Mouse (Mus musculus): Measurements from ENCODE around the gene Smim17. TPM values are rescaled to one million over a fixed set of nuclear protein-coding genes. Genes with fewer than 3 reads are reported as not detected.

Smim17 gene
- polyA plus RNA-seq, 1 experiment: not detected

- no peak for TF ChIP-seq POLR2A (IDR thresholded peaks at IDR 0.05; ENCODE audit: low read depth, low read length)
- Histone ChIP-seq H3K27ac (ENCODE audit: insufficient read depth, low read length) (no peak overlapping the region), H3K4me3 (ENCODE audit: insufficient read depth, low read length) (no peak overlapping the region), H3K4me1 (ENCODE audit: control insufficient read depth, insufficient read depth, low read length) (no peaks in the 10 kb centered on the region)
Measured at GRCm38 (mm10) chr7:6414626-6415441, 16.3 kb downstream of the Smim17 start.

GRCm38 (mm10) chr7:6415442-6415787 is 16.9 kb downstream of the Smim17 start:
- H3K4me3 ChIP-seq (ENCODE audit: insufficient read depth, low read length): no peak overlapping the region
- TF ChIP-seq POLR2A (IDR thresholded peaks at IDR 0.05; ENCODE audit: low read depth, low read length) (no peak), CTCF (IDR thresholded peaks at IDR 0.05; ENCODE audit: borderline replicate concordance, insufficient read depth, low read length) (no peak)
- no peaks in the 10 kb centered on the region for H3K4me1 ChIP-seq (ENCODE audit: control insufficient read depth, insufficient read depth, low read length)
- no peak overlapping the region for H3K27ac ChIP-seq (ENCODE audit: insufficient read depth, low read length)

- H3K4me1 ChIP-seq (ENCODE audit: control insufficient read depth, insufficient read depth, low read length): no peaks in the 10 kb centered on the region
- no peak overlapping the region for H3K4me3 ChIP-seq (ENCODE audit: insufficient read depth, low read length)
- TF ChIP-seq CTCF (IDR thresholded peaks at IDR 0.05; ENCODE audit: borderline replicate concordance, insufficient read depth, low read length) (no peak), POLR2A (IDR thresholded peaks at IDR 0.05; ENCODE audit: low read depth, low read length) (no peak)
- no peak overlapping the region for H3K27ac ChIP-seq (ENCODE audit: insufficient read depth, low read length)
Measured at GRCm38 (mm10) chr7:6419894-6420293, 21.4 kb downstream of the Smim17 start.

GRCm38 (mm10) chr7:6429381-6429780 is 30.9 kb downstream of the Smim17 start:
- H3K4me3 ChIP-seq (ENCODE audit: insufficient read depth, low read length): no peak overlapping the region
- no peak for TF ChIP-seq CTCF (IDR thresholded peaks at IDR 0.05; ENCODE audit: borderline replicate concordance, insufficient read depth, low read length)
- TF ChIP-seq POLR2A (IDR thresholded peaks at IDR 0.05; ENCODE audit: low read depth, low read length): no peak
- H3K4me1 ChIP-seq (ENCODE audit: control insufficient read depth, insufficient read depth, low read length): no peaks in the 10 kb centered on the region
- no peak overlapping the region for H3K27ac ChIP-seq (ENCODE audit: insufficient read depth, low read length)

- Histone ChIP-seq H3K4me3 (ENCODE audit: insufficient read depth, low read length) (no peak overlapping the region), H3K4me1 (ENCODE audit: control insufficient read depth, insufficient read depth, low read length) (0 out of 2 replicates have a peak, but pooled peaks cover 2% of the 10 kb centered on the region), H3K27ac (ENCODE audit: insufficient read depth, low read length) (no peak overlapping the region)
- no peak for TF ChIP-seq POLR2A (IDR thresholded peaks at IDR 0.05; ENCODE audit: low read depth, low read length)
- peak; percentile 36; the same call in 1 of the 2 replicates for TF ChIP-seq CTCF (IDR thresholded peaks at IDR 0.05; ENCODE audit: borderline replicate concordance, insufficient read depth, low read length)
Measured at GRCm38 (mm10) chr7:6430342-6430741, 31.8 kb downstream of the Smim17 start.

GRCm38 (mm10) chr7:6438388-6438787 is 39.9 kb downstream of the Smim17 start, which contains the start of gene Olfr1344:
TSS of gene Olfr1344 (plus strand) at chr7:6438688.
- Histone ChIP-seq H3K4me3 (ENCODE audit: insufficient read depth, low read length) (no peak within 1 kb of the TSS), H3K27ac (ENCODE audit: insufficient read depth, low read length) (no peak within 1 kb of the TSS), H3K4me1 (ENCODE audit: control insufficient read depth, insufficient read depth, low read length) (0 out of 2 replicates have a peak, but pooled peaks cover 2% of the 10 kb centered on the region)
- TF ChIP-seq CTCF (IDR thresholded peaks at IDR 0.05; ENCODE audit: borderline replicate concordance, insufficient read depth, low read length) (no peak), POLR2A (IDR thresholded peaks at IDR 0.05; ENCODE audit: low read depth, low read length) (no peak)

- no peak overlapping the region for H3K27ac ChIP-seq (ENCODE audit: insufficient read depth, low read length)
- H3K4me1 ChIP-seq (ENCODE audit: control insufficient read depth, insufficient read depth, low read length): no peaks in the 10 kb centered on the region
- no peak for TF ChIP-seq POLR2A (IDR thresholded peaks at IDR 0.05; ENCODE audit: low read depth, low read length)
- TF ChIP-seq CTCF (IDR thresholded peaks at IDR 0.05; ENCODE audit: borderline replicate concordance, insufficient read depth, low read length): no peak
- no peak overlapping the region for H3K4me3 ChIP-seq (ENCODE audit: insufficient read depth, low read length)
Measured at GRCm38 (mm10) chr7:6441173-6441572, 42.7 kb downstream of the Smim17 start.

- no peaks in the 10 kb centered on the region for H3K4me1 ChIP-seq (ENCODE audit: control insufficient read depth, insufficient read depth, low read length)
- TF ChIP-seq POLR2A (IDR thresholded peaks at IDR 0.05; ENCODE audit: low read depth, low read length) (no peak), CTCF (IDR thresholded peaks at IDR 0.05; ENCODE audit: borderline replicate concordance, insufficient read depth, low read length) (no peak)
- no peak overlapping the region for H3K4me3 ChIP-seq (ENCODE audit: insufficient read depth, low read length)
- H3K27ac ChIP-seq (ENCODE audit: insufficient read depth, low read length): no peak overlapping the region
Measured at GRCm38 (mm10) chr7:6447771-6448170, 49.3 kb downstream of the Smim17 start.

GRCm38 (mm10) chr7:6455868-6456267 is 57.4 kb downstream of the Smim17 start, which contains the start of gene Olfr1336:
TSS of gene Olfr1336 (plus strand) at chr7:6456168.
- TF ChIP-seq CTCF (IDR thresholded peaks at IDR 0.05; ENCODE audit: borderline replicate concordance, insufficient read depth, low read length) (no peak), POLR2A (IDR thresholded peaks at IDR 0.05; ENCODE audit: low read depth, low read length) (no peak)
- no peaks in the 10 kb centered on the region for H3K4me1 ChIP-seq (ENCODE audit: control insufficient read depth, insufficient read depth, low read length)

GRCm38 (mm10) chr7:6456399-6456798 is 57.9 kb downstream of the Smim17 start:
- Histone ChIP-seq H3K4me1 (ENCODE audit: control insufficient read depth, insufficient read depth, low read length) (no peaks in the 10 kb centered on the region), H3K27ac (ENCODE audit: insufficient read depth, low read length) (no peak overlapping the region)
- no peak for TF ChIP-seq CTCF (IDR thresholded peaks at IDR 0.05; ENCODE audit: borderline replicate concordance, insufficient read depth, low read length)
- TF ChIP-seq POLR2A (IDR thresholded peaks at IDR 0.05; ENCODE audit: low read depth, low read length): no peak

More at GRCm38 (mm10) chr7:6455868-6456267, 57.4 kb downstream of the Smim17 start, which contains the start of gene Olfr1336:
- H3K4me3 ChIP-seq (ENCODE audit: insufficient read depth, low read length): no peak within 1 kb of the TSS
- H3K27ac ChIP-seq (ENCODE audit: insufficient read depth, low read length): no peak within 1 kb of the TSS

More at GRCm38 (mm10) chr7:6456399-6456798, 57.9 kb downstream of the Smim17 start:
- H3K4me3 ChIP-seq (ENCODE audit: insufficient read depth, low read length): no peak overlapping the region
